Mouse (Mus musculus) megakaryocyte, embryonic 14.5 days (primary cell): ENCODE data around the gene Fam83c. TPM values are rescaled to one million over a fixed set of nuclear protein-coding genes. Genes with fewer than 3 reads are reported as not detected.
A peak's percentile ranks its signal among the peaks of the same experiment; 100 is the strongest.

Experiments
- H3K27me3 ChIP-seq: replicated peaks from 2 replicates; pipeline ENCODE3; 2012; ENCODE audit warnings: inconsistent platforms
- H3K36me3 ChIP-seq: replicated peaks from 2 replicates; pipeline ENCODE3; 2012; ENCODE audit warnings: low read length, inconsistent platforms, mixed read lengths
- H3K4me1 ChIP-seq: 2 replicates; pipeline ENCODE4 v1.6.1; 2012; ENCODE audit warnings: inconsistent platforms
- H3K4me3 ChIP-seq: replicated peaks from 2 replicates; pipeline ENCODE3; 2012; ENCODE audit warnings: moderate library complexity, mild to moderate bottlenecking, inconsistent platforms
- H3K9me3 ChIP-seq: 2 replicates; pipeline ENCODE4 v1.6.1; 2012; ENCODE audit warnings: inconsistent platforms
- FLI1 ChIP-seq: IDR thresholded peaks from 2 replicates; pipeline ENCODE4 v1.6.1; 2012; ENCODE audit warnings: low read length, inconsistent platforms, mixed read lengths
- GATA1 ChIP-seq: IDR thresholded peaks from 3 replicates; pipeline ENCODE4 v1.6.1; 2012; ENCODE audit warnings: mixed read lengths, low read length, inconsistent platforms, borderline replicate concordance
- polyA plus RNA-seq: library from polyadenylated mRNA; stranded (reverse); fragments of >175 nt; gene quantifications from 2 replicates; pipeline ENCODE4 v1.2.3, GENCODE M21; 2012; ENCODE audit warnings: low replicate concordance; ENCODE audit not compliant: insufficient read depth

Fam83c gene
- polyA plus RNA-seq, 1 experiment, result 0.03 TPM

- no peak for TF ChIP-seq FLI1
- no peak for TF ChIP-seq GATA1
- Histone ChIP-seq H3K4me3 (peak overlapping the region; percentile 99), H3K9me3 (no peaks in the 10 kb centered on the region), H3K27me3 (peaks cover 20% of the 10 kb centered on the region), H3K4me1 (peaks cover 58% of the 10 kb centered on the region), H3K36me3 (peaks cover 35% of the 10 kb centered on the region)
Observed at GRCm38 (mm10) chr2:155817301-155818245, 17.1 kb downstream of the Fam83c start.

DNA sequence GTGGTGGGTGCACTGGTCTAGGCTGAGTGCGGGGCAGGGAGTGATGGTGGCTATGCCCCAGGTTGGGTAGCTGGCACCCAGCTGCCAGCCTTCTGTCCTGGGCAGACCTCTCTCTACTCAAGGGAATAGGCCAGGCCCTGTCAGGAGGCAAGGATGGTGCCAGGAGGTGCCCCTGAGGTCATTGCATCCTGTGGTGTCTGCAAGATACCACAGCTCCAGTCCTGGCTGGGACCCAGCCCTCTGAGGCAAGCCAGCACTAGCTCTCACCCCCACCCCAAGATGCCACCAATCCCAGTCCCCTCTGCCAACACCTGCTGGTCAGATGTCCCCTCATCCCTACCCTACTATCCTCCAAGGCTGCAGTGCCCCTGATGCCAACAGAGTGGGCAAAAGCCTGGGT lies 18.5 kb downstream of the Fam83c start:
- H3K4me3 ChIP-seq, result no peak overlapping the region
- no peak for TF ChIP-seq FLI1
- TF ChIP-seq GATA1, result no peak

DNA sequence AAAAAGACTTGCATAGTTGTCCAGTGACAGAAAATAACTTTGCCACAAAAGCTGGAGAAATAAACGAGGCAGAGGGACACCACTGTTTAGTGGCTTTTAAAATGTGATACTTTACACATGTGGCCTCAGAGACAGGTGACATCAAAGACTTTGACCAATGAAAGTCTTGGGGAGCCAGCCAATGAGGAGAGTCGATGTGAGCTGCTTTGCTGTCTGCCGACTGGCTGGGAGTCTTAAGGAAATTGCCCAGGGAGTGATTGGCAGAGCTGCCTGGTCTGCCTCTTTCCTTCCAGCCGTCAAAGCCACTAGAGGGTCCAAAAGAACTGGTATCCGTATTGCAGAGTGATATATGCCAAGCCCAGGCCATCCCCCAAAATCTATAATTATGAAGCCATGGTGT lies 19.8 kb downstream of the Fam83c start:
- TF ChIP-seq FLI1 (no peak), GATA1 (no peak)
- Histone ChIP-seq H3K4me1 (peaks cover 50% of the 10 kb centered on the region), H3K27me3 (peaks cover 38% of the 10 kb centered on the region), H3K9me3 (no peaks in the 10 kb centered on the region), H3K36me3 (peaks cover 9% of the 10 kb centered on the region), H3K4me3 (no peak overlapping the region)

More for the DNA sequence above, 18.5 kb downstream of the Fam83c start:
- no peaks in the 10 kb centered on the region for H3K9me3 ChIP-seq
- peaks cover 23% of the 10 kb centered on the region for H3K36me3 ChIP-seq
- H3K4me1 ChIP-seq, result peaks cover 61% of the 10 kb centered on the region
- peaks cover 25% of the 10 kb centered on the region for H3K27me3 ChIP-seq

- Histone ChIP-seq H3K4me1 (peaks cover 32% of the 10 kb centered on the region), H3K4me3 (no peak overlapping the region), H3K27me3 (peaks cover 48% of the 10 kb centered on the region), H3K9me3 (no peaks in the 10 kb centered on the region), H3K36me3 (peaks cover under 1% of the 10 kb centered on the region)
- no peak for TF ChIP-seq GATA1
- no peak for TF ChIP-seq FLI1
Observed at GRCm38 (mm10) chr2:155812637-155813036, 22.0 kb downstream of the Fam83c start.

DNA sequence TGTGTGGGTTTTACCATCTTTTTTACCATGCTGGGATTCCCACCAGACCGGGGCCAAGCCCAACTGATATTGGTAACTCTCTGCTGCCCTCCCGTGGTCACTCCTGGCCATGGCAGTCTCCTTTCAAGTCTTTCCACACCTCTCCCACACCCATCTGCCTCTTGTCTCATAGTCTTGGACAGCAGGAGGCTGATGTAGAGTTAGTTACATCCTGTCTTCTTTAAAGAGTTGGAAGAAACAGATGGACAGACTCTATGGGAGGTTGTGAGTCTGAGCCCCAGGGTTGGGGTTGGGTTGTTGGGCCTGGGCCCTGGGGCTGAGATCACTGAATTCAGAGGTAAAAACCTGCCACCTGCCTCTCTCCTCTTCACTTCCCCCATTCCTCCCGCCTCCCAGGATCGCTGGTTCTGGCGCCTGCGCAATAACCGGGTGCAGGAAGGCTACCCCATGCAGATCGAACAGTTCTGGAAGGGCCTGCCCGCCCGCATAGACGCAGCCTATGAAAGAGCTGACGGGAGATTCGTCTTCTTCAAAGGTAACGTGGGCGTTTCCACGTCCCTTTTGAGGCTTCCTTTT lies 22.7 kb downstream of the Fam83c start:
- Histone ChIP-seq H3K9me3 (no peaks in the 10 kb centered on the region), H3K4me1 (peaks cover 24% of the 10 kb centered on the region), H3K4me3 (no peak overlapping the region), H3K27me3 (peaks cover 55% of the 10 kb centered on the region), H3K36me3 (no peaks in the 10 kb centered on the region)
- TF ChIP-seq FLI1, result no peak
- TF ChIP-seq GATA1, result no peak

DNA sequence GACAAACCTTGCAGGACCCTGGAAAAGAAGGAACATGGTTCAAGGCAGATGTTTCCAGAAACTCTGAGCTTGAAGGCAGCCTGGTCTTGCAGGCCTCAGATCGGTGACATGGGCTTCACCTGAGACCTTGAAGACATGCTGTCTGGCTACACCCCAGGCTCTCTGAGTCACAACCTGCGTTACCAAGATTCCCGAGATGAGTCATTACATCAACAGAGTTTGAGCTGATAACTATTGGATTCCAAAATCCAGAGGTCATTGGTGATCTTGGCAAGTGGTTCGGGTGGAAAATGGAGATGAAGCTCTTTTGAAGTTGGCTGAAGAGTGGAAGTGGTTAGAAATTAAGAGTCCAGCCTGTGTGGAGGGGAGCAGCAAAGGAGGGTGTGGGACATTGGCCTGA lies 25.0 kb downstream of the Fam83c start:
- Histone ChIP-seq H3K9me3 (no peaks in the 10 kb centered on the region), H3K4me1 (peaks cover 7% of the 10 kb centered on the region; the same call in 1 of the 2 replicates), H3K27me3 (peaks cover 71% of the 10 kb centered on the region), H3K36me3 (no peaks in the 10 kb centered on the region), H3K4me3 (no peak overlapping the region)
- TF ChIP-seq GATA1, result no peak
- no peak for TF ChIP-seq FLI1

DNA sequence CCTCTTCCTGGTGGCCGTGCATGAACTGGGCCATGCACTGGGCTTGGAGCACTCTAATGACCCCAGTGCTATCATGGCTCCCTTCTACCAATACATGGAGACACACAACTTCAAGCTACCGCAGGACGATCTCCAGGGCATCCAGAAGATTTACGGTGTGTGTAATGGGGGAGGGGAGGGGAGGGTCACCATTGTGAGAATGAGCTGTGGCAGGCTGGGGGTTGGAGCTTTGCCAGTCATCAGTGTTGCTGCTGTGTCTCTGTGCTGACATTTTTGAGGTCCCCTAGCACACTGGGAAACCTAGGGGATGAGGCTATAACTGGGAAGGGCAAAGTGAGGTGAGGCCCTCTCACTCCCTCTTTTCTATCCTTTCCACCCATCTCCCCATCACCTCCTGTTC lies 27.2 kb downstream of the Fam83c start:
- no peaks in the 10 kb centered on the region for H3K9me3 ChIP-seq
- no peak overlapping the region for H3K4me3 ChIP-seq
- peaks cover 70% of the 10 kb centered on the region for H3K27me3 ChIP-seq
- no peaks in the 10 kb centered on the region for H3K36me3 ChIP-seq
- TF ChIP-seq GATA1, result no peak
- TF ChIP-seq FLI1, result no peak
- peaks cover 7% of the 10 kb centered on the region; the same call in 1 of the 2 replicates for H3K4me1 ChIP-seq

- no peaks in the 10 kb centered on the region for H3K9me3 ChIP-seq
- no peak overlapping the region for H3K4me3 ChIP-seq
- H3K4me1 ChIP-seq, result peaks cover under 1% of the 10 kb centered on the region; the same call in 1 of the 2 replicates
- no peaks in the 10 kb centered on the region for H3K36me3 ChIP-seq
- TF ChIP-seq GATA1 (no peak), FLI1 (no peak)
- H3K27me3 ChIP-seq, result peaks cover 78% of the 10 kb centered on the region
Observed at GRCm38 (mm10) chr2:155806548-155806947, 28.1 kb downstream of the Fam83c start.

GRCm38 (mm10) chr2:155805925-155806255 lies 28.8 kb downstream of the Fam83c start:
- TF ChIP-seq FLI1, result no peak
- TF ChIP-seq GATA1, result no peak
- H3K27me3 ChIP-seq, result peaks cover 78% of the 10 kb centered on the region
- H3K4me1 ChIP-seq, result no peaks in the 10 kb centered on the region
- H3K4me3 ChIP-seq, result no peak overlapping the region
- no peaks in the 10 kb centered on the region for H3K9me3 ChIP-seq
- no peaks in the 10 kb centered on the region for H3K36me3 ChIP-seq

DNA sequence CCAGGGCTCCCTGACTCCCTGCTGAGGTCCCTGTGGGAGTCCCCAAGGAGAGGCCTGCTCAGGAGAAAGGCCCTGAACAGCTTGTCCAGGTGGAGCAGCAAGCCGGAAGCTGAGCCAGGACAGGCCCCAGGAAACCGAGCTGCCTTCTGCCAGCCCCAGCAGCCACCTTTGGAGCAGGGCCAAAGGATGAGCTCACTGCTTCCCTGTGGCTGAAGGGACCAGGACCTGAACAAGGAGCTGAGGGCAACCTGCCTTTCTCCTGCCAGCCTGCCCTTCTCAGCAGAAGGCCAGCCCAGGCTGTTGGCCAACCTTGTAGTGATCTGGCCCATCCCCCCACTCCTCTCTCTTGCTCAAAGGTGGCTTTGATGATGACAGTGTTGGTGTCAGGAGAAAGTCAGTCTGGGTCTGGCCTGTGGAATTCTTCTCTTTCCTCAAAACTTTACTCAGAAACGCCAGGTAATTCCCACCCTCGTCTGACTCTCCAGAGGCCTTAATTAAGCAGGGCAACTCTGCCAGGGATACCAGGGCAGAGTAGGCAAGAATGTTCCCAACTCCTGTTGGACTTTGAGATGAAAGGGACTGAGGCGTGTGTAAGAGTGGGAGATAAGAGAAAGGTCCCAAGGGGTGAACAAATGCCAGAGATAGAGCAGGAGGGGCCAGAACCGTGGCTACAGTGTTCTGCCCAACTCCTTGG lies 29.3 kb downstream of the Fam83c start:
- Histone ChIP-seq H3K4me1 (no peaks in the 10 kb centered on the region), H3K36me3 (no peaks in the 10 kb centered on the region), H3K9me3 (no peaks in the 10 kb centered on the region), H3K27me3 (peaks cover 75% of the 10 kb centered on the region), H3K4me3 (no peak overlapping the region)
- TF ChIP-seq GATA1 (no peak), FLI1 (no peak)
